Mouse (Mus musculus) E14TG2a.4 (cell line): Measurements from ENCODE around the gene Cpeb1.

Experiments
- CTCF ChIP-seq: conservative IDR thresholded peaks from 2 replicates; pipeline ENCODE4 v1.5.1; 2014; ENCODE audit warnings: low read length
- NANOG ChIP-seq: IDR thresholded peaks from 2 replicates; pipeline ENCODE4 v1.6.1; 2014; ENCODE audit warnings: borderline replicate concordance, low read length, mixed read lengths
- POU5F1 ChIP-seq: IDR thresholded peaks from 2 replicates; pipeline ENCODE4 v1.6.1; 2014; ENCODE audit warnings: low read length, borderline replicate concordance

- TF ChIP-seq CTCF = no peak
- no peak for TF ChIP-seq NANOG
- no peak for TF ChIP-seq POU5F1
Observed at GRCm38 (mm10) chr7:81351826-81352225, 103.4 kb downstream of the Cpeb1 start.
